Mouse (Mus musculus) G1E (cell line): Measurements from ENCODE around the gene Cd4.

Experiments
- CTCF ChIP-seq: IDR thresholded peaks from 2 replicates; pipeline ENCODE4 v1.5.1; 2012; ENCODE audit warnings: low read depth, low read length, inconsistent platforms, mixed read lengths
- GATA1 ChIP-seq: IDR thresholded peaks from 2 replicates; pipeline ENCODE4 v1.6.1; 2012; ENCODE audit warnings: borderline replicate concordance, low read length, inconsistent platforms, mixed read lengths
- GATA2 ChIP-seq: IDR thresholded peaks from 2 replicates; pipeline ENCODE4 v1.6.1; 2012; ENCODE audit warnings: low read depth, low read length, inconsistent platforms, borderline replicate concordance
- POLR2AphosphoS5 ChIP-seq: IDR thresholded peaks from 2 replicates; pipeline ENCODE4 v1.6.1; 2012; ENCODE audit warnings: low read depth, low read length, inconsistent platforms; ENCODE audit not compliant: insufficient replicate concordance
- TAL1 ChIP-seq: conservative IDR thresholded peaks from 2 replicates; pipeline ENCODE4 v1.6.1; 2012; ENCODE audit warnings: low read depth, low read length, inconsistent platforms, mixed read lengths

DNA sequence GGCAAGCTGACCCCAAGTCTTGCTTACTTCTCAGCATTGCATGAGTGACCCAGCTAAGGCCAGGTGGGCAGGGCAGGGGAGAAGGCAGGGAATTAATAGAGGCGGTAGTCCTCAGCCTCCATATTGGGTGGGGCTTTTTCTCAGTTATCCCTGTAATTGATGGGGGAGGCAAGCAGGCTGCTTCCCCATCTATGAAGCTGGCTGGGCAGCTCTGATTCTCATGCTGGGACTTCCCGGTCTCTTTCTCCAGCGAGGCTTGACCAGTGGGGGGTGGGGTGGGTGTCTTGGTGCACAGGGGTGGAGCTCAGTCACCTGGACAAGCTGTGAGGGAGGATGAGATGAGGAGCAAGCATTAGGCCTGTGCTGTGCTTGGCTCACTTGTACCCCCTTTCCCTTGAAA, 26.2 kb downstream of the Cd4 start:
- TF ChIP-seq CTCF: no peak
- TF ChIP-seq GATA1: no peak
- TF ChIP-seq TAL1: no peak
- no peak for TF ChIP-seq POLR2AphosphoS5
- no peak for TF ChIP-seq GATA2
